Mouse (Mus musculus) hindbrain, postnatal 0 days (tissue): ENCODE data around the gene Tbrg4. TPM values are rescaled to one million over a fixed set of nuclear protein-coding genes. Genes with fewer than 3 reads are reported as not detected.

Source experiments
- ATAC-seq: fragments of 200-750 bp; cut with Nextera tagmentation; 2 replicates; pipeline ENCODE4 v1.8.0; 2017; ENCODE audit warnings: mild to moderate bottlenecking, moderate TSS enrichment, moderate library complexity
- DNase-seq: peaks from one replicate; pipeline ENCODE4 v3.0.0-alpha.2; 2015; ENCODE audit warnings: low spot score
- H3K27ac ChIP-seq: fragments of 300-500 bp; sonication (generic); 2 replicates; pipeline ENCODE4 v1.5.1; 2014; ENCODE audit warnings: mild to moderate bottlenecking
- H3K27me3 ChIP-seq: fragments of 300-500 bp; sonication (generic); 2 replicates; pipeline ENCODE4 v1.6.1; 2014; ENCODE audit warnings: low read length, mixed read lengths; ENCODE audit not compliant: insufficient read depth
- H3K36me3 ChIP-seq: fragments of 300-500 bp; sonication (generic); 2 replicates; pipeline ENCODE4 v1.6.1; 2014; ENCODE audit warnings: low read length, mixed read lengths; ENCODE audit not compliant: insufficient read depth
- H3K4me1 ChIP-seq: fragments of 300-500 bp; sonication (generic); 2 replicates; pipeline ENCODE4 v1.6.1; 2014; ENCODE audit warnings: antibody characterized with exemption, low read length, mixed read lengths; ENCODE audit not compliant: insufficient read depth
- H3K4me2 ChIP-seq: fragments of 300-500 bp; sonication (generic); 2 replicates; pipeline ENCODE4 v1.6.1; 2014; ENCODE audit warnings: low read depth, mild to moderate bottlenecking, low read length, moderate library complexity, mixed read lengths
- H3K4me3 ChIP-seq: fragments of 300-500 bp; sonication (generic); 2 replicates; pipeline ENCODE4 v1.5.1; 2014; ENCODE audit warnings: low read length
- H3K9ac ChIP-seq: fragments of 300-500 bp; sonication (generic); replicated peaks from 2 replicates; pipeline ENCODE4 v1.6.1; 2014; ENCODE audit warnings: mild to moderate bottlenecking, low read length, moderate library complexity, mixed read lengths
- H3K9me3 ChIP-seq: fragments of 300-500 bp; sonication (generic); 2 replicates; pipeline ENCODE4 v1.6.1; 2016; ENCODE audit warnings: low read length, mixed read lengths
- CTCF ChIP-seq: IDR thresholded peaks from 2 replicates; pipeline ENCODE4 v1.5.1; 2016; ENCODE audit warnings: antibody characterized with exemption, control low read depth, low read depth
- WGBS: fragments of 180-500 bp; shearing (Covaris S2); extraction: QIAGEN DNeasy Blood & Tissue Kit; methylation state at CpG from one replicate; pipeline ENCODE4 v1.1.7; 2014; 5-methylcytosine and 5-hydroxymethylcytosine counted together
- polyA plus RNA-seq: library from polyadenylated mRNA; unstranded; fragments of >200 nt; fragmentation: Nextera tagmentation; extraction: Ambion mirVana; gene quantifications from 2 replicates; pipeline ENCODE4 v1.2.1, GENCODE M21; 2015
- total RNA-seq: library from RNA; depleted of rRNA; stranded (reverse); fragments of >200 nt; gene quantifications from 2 replicates; pipeline ENCODE4 v1.2.3, GENCODE M21; 2014

Gene Tbrg4
- total and polyA plus RNA-seq, 2 experiments from 2014 or later, result 34.7 to 44.0 TPM

DNA sequence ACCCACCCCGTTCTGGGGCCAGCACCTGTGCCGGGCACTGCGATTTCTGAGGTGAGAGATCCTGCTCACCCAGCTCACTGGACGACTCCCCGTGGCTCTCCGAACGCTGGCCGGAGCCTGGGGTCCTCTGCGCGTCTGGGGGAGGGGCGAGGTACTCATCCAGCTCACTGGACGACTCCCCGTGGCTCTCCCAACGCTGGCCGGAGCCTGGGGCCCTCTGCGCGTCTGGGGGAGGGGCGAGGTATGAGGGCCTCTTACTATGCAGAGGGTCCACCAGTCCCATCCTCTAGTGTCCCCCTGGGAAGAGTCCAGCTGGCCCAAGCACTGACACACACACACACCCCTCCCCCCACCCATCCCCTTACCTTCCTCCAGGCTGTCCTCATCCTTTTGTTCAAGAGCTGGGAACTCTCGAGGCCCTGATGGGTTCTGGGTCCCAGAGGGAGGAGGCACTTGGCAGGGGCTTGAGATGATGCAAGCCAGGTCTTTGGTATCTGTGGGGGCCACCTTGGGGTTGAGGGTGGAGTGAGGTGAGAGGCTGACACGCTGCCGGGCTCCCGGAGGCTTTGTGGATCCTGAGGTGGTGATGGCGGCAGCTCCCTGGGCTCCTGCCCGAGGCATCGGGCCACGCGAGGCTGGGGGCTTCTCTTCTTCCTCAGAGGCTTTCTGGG lies 26.7 kb downstream of the Tbrg4 start:
- Histone ChIP-seq H3K4me3 (no peak overlapping the region), H3K9ac (peak overlapping the region; percentile 33), H3K9me3 (no peaks in the 10 kb centered on the region), H3K4me1 (peaks cover 23% of the 10 kb centered on the region), H3K27ac (peak overlapping the region; percentile 66), H3K36me3 (peaks cover 18% of the 10 kb centered on the region; the same call in 1 of the 2 replicates), H3K4me2 (peak overlapping the region; percentile 36), H3K27me3 (no peaks in the 10 kb centered on the region)
- TF ChIP-seq CTCF, result no peak
- WGBS, result 10% methylated on average over 24 of the region's 27 CpGs
- ATAC-seq (peak; percentile 8; the same call in 1 of the 2 replicates), DNase-seq (no peak)

- 0 out of 2 replicates have a peak, but pooled peaks have one; percentile 0 for ATAC-seq
- TF ChIP-seq CTCF, result no peak
- peaks cover 15% of the 10 kb centered on the region for H3K4me1 ChIP-seq
- DNase-seq, result no peak
- no peaks in the 10 kb centered on the region for H3K27me3 ChIP-seq
- H3K36me3 ChIP-seq, result peaks cover 26% of the 10 kb centered on the region; the same call in 1 of the 2 replicates
- no peaks in the 10 kb centered on the region for H3K9me3 ChIP-seq
- WGBS, result 57% methylated on average over 19 of the region's 19 CpGs
- H3K4me3 ChIP-seq, result no peak overlapping the region
- H3K27ac ChIP-seq, result peak overlapping the region; percentile 66
- H3K4me2 ChIP-seq, result peak overlapping the region; percentile 36; the same call in 1 of the 2 replicates
- H3K9ac ChIP-seq, result peak overlapping the region; percentile 33; the same call in 1 of the 2 replicates
Measured at GRCm38 (mm10) chr11:6598191-6598889, 27.5 kb downstream of the Tbrg4 start.

DNA sequence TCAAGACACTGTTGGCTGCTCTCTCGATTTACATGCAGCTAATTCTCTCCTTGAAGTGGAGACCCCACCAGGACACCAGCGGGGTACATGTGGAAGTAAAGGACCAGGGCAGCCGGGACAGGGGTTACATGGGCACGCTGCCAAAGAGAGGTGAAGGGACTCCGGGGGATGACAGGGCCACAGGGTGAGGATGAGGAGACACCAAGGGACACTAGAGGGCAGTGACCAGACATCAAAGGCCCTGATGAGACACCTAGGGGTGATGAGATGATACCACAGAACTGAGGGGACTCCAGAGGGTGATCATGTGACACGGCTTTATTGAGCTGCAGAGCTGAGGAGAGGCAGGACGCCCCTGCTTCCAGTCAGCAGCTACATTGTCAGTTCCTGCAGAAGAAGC lies 28.3 kb downstream of the Tbrg4 start:
- 58% methylated on average over 7 of the region's 7 CpGs for WGBS
- H3K9me3 ChIP-seq, result no peaks in the 10 kb centered on the region
- no peak overlapping the region for H3K4me3 ChIP-seq
- no peak overlapping the region for H3K4me2 ChIP-seq
- peak; percentile 49 for TF ChIP-seq CTCF
- H3K9ac ChIP-seq, result no peak overlapping the region
- H3K27me3 ChIP-seq, result no peaks in the 10 kb centered on the region
- DNase-seq, result peak; percentile 53
- ATAC-seq, result peak; percentile 22
- H3K27ac ChIP-seq, result peak overlapping the region; percentile 66; the same call in 1 of the 2 replicates
- H3K36me3 ChIP-seq, result peaks cover 34% of the 10 kb centered on the region; the same call in 1 of the 2 replicates
- H3K4me1 ChIP-seq, result peaks cover 12% of the 10 kb centered on the region

DNA sequence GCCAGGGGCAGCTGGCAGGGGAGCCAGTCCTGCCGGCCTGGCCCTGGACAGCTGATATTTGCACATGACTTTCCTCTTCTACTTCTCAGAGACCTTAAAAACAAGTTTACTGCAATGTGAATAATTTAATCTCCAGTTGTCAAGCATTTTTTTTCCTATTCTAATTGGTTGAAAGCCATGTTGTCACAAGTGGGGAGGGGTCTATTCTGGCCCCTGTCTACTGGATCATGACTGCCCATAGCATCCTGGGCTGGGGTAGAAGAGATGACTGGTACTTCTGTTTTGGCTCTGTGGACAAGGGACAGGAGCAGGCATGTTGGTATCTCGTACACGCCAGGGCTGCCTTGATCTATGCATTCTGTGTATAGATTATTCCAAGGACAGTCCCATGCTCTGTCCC lies 29.3 kb downstream of the Tbrg4 start:
- WGBS, result 84% methylated on average over 3 of the region's 3 CpGs
- ATAC-seq, result no peak

DNA sequence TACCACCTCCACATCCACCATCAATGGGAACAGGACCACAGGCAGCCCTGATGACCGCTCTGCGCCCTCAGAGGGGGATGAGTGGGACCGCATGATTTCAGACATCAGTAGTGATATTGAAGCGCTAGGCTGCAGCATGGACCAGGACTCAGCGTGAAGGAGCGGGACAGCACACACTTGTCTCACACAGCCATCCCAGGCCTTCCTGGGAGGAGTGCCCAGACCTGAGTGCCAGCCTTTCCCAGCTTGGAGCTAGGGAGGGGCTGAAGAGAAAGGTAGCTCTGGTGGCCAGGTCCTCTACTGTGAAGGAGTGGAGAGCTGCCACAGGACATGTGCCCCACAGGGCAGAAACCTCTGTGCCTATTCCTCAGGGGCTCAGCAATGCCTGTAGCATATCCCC lies 29.7 kb downstream of the Tbrg4 start:
- Histone ChIP-seq H3K4me3 (no peak overlapping the region), H3K9me3 (no peaks in the 10 kb centered on the region), H3K27ac (0 out of 2 replicates have a peak overlapping the region, but pooled peaks have one; percentile 4), H3K4me2 (no peak overlapping the region), H3K27me3 (no peaks in the 10 kb centered on the region), H3K4me1 (peaks cover 12% of the 10 kb centered on the region), H3K9ac (no peak overlapping the region), H3K36me3 (peaks cover 37% of the 10 kb centered on the region; the same call in 1 of the 2 replicates)
- ATAC-seq (no peak), DNase-seq (no peak)
- 96% methylated on average over 6 of the region's 6 CpGs for WGBS
- TF ChIP-seq CTCF, result no peak

More for the DNA sequence above, 29.3 kb downstream of the Tbrg4 start:
- Histone ChIP-seq H3K36me3 (peaks cover 35% of the 10 kb centered on the region; the same call in 1 of the 2 replicates), H3K9me3 (no peaks in the 10 kb centered on the region), H3K4me2 (no peak overlapping the region), H3K27me3 (no peaks in the 10 kb centered on the region), H3K4me1 (peaks cover 12% of the 10 kb centered on the region), H3K27ac (no peak overlapping the region), H3K4me3 (no peak overlapping the region), H3K9ac (no peak overlapping the region)
- TF ChIP-seq CTCF, result no peak
- DNase-seq, result no peak

DNA sequence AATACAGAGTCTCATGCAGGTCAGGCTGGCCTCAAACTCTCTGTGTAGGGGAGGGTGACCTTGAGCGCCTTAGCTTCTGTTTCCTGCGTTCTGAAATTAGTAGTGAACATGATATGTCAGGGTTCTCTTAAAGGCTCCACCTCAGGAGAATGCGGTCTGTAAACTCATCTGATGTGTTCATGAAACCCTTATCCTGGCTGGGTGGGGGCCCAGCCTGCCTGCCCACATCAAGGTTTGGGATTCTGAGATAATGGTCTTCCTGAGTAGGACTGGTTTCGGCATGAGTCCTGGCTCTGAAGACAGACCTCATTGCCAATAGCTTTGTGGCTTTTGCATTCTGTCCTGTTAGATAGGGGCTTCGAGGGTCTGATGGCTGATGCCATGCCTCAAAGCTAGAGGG lies 30.5 kb downstream of the Tbrg4 start:
- no peak overlapping the region for H3K4me2 ChIP-seq
- no peak overlapping the region for H3K4me3 ChIP-seq
- peaks cover 12% of the 10 kb centered on the region for H3K4me1 ChIP-seq
- no peaks in the 10 kb centered on the region for H3K27me3 ChIP-seq
- no peak overlapping the region for H3K27ac ChIP-seq
- no peaks in the 10 kb centered on the region for H3K9me3 ChIP-seq
- H3K36me3 ChIP-seq, result peaks cover 37% of the 10 kb centered on the region; the same call in 1 of the 2 replicates
- no peak for DNase-seq
- WGBS, result 90% methylated on average over 5 of the region's 5 CpGs
- no peak for TF ChIP-seq CTCF
- ATAC-seq, result no peak
- H3K9ac ChIP-seq, result no peak overlapping the region
